Mouse (Mus musculus) lung, adult 2 months (tissue): ENCODE measurements at regions not wholly inside any gene's neighbourhood (a gene's known extent, or its start where the extent isn't known, plus 50 kb on each side); places are given as distances from the start of the nearest gene placed in this dataset.

Source experiments
- CTCF ChIP-seq: fragments of 200-500 bp; IDR thresholded peaks from 2 replicates; pipeline ENCODE4 v1.5.1; 2011; ENCODE audit warnings: mild to moderate bottlenecking, low read length, control low read depth; ENCODE audit not compliant: insufficient read depth
- POLR2A ChIP-seq: fragments of 200-500 bp; IDR thresholded peaks from 2 replicates; pipeline ENCODE4 v1.6.1; 2011; ENCODE audit warnings: low read depth, mild to moderate bottlenecking, control low read depth, low read length, borderline replicate concordance; ENCODE audit errors: extremely low read depth

DNA sequence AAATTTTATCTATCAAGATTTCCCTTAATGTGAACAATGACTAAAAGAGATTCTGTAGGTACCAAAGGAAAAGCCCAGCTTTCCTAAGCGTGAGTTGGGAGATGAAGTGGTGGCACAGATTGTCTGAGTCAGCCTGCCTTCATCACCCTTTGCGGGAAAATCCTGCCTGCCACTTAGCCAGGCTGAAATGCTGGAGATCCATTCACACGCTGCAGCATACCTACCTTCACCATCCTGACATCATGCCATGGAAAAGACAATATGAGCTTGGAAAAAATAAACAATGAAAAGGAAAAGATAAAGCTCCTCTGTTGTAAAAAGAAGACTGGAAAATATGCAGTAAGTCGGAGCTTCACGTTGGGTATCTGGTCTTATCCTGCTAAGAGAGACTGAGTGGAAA lies 537.0 kb downstream of the Gja1 start:
- no peak for TF ChIP-seq CTCF
- TF ChIP-seq POLR2A, result no peak
